Mouse (Mus musculus): ENCODE measurements at regions not wholly inside any gene's neighbourhood (a gene's known extent, or its start where the extent isn't known, plus 50 kb on each side); places are given as distances from the start of the nearest gene placed in this dataset.

- no peak overlapping the region for H3K9ac ChIP-seq (ENCODE audit: insufficient read depth, low read depth)
- DNase-seq (ENCODE audit: extremely low read depth): no peak
- no peaks in the 10 kb centered on the region for H3K9me3 ChIP-seq (replicated peaks; ENCODE audit: low read length)
- dilution Hi-C loops (cut with MboI; ENCODE audit: extremely low pct_ligation_motif_present, extremely low pct_unique_long_range_greater_than_20kb, low sequenced_read_pairs) (no loop called here), in situ Hi-C loops (cut with MboI; ENCODE audit: low pct_ligation_motif_present, low pct_unique_long_range_greater_than_20kb, low sequenced_read_pairs) (no loop called here)
- no peaks in the 10 kb centered on the region for H3K4me1 ChIP-seq (ENCODE audit: control insufficient read depth in 1 of 2, insufficient read depth in 2 of 2)
- no peak overlapping the region for H3K4me2 ChIP-seq (ENCODE audit: insufficient read depth, low read depth, poor library complexity, severe bottlenecking)
- H3K79me2 ChIP-seq (replicated peaks; ENCODE audit: control insufficient read depth, extremely low read depth, insufficient read depth, poor library complexity, severe bottlenecking): no peaks in the 10 kb centered on the region
- TF ChIP-seq MEF2A (IDR thresholded peaks at IDR 0.05; ENCODE audit: borderline replicate concordance, low read depth, low read length) (no peak), ETS1 (conservative IDR thresholded peaks at IDR 0.05; ENCODE audit: low read depth, low read length) (no peak), RAD21 (IDR thresholded peaks at IDR 0.05; ENCODE audit: low read depth, low read length) (no peak), MYC (IDR thresholded peaks at IDR 0.05; ENCODE audit: low read depth, low read length) (no peak), TCF12 (IDR thresholded peaks at IDR 0.05; ENCODE audit: low read depth, low read length) (no peak), POLR2A (IDR thresholded peaks at IDR 0.05; ENCODE audit: low read depth, low read length) (no peak), ZNF384 (IDR thresholded peaks at IDR 0.05; ENCODE audit: low read depth, low read length) (no peak), E2F4 (IDR thresholded peaks at IDR 0.05; ENCODE audit: insufficient replicate concordance, low read depth, low read length) (no peak), RCOR1 (conservative IDR thresholded peaks at IDR 0.05; ENCODE audit: low read depth, low read length) (no peak), ELF1 (IDR thresholded peaks at IDR 0.05; ENCODE audit: low read depth, low read length) (no peak), MXI1 (IDR thresholded peaks at IDR 0.05; ENCODE audit: low read depth, low read length) (no peak), ZKSCAN1 (IDR thresholded peaks at IDR 0.05; ENCODE audit: borderline replicate concordance, low read depth, low read length) (no peak), NELFE (IDR thresholded peaks at IDR 0.05; ENCODE audit: low read depth, low read length) (no peak), MAZ (IDR thresholded peaks at IDR 0.05; ENCODE audit: low read depth, low read length) (no peak), POLR2AphosphoS2 (IDR thresholded peaks at IDR 0.05; ENCODE audit: low read depth, low read length) (no peak)
- no peaks in the 10 kb centered on the region for H3K36me3 ChIP-seq (replicated peaks in 1 of 2; ENCODE audit: control insufficient read depth in 1 of 2, insufficient read depth in 1 of 2, low read length in 1 of 2)
- H3K4me3 ChIP-seq (replicated peaks in 1 of 3; ENCODE audit: low read depth in 2 of 3, low read length in 2 of 3, poor library complexity in 1 of 3): no peak overlapping the region
- no peaks in the 10 kb centered on the region for H3K27me3 ChIP-seq (replicated peaks)
- H3K27ac ChIP-seq (ENCODE audit: insufficient read depth, low read depth): no peak overlapping the region
These were observed 704.4 kb downstream of the Kcna4 start for GRCm38 (mm10) chr2:107994831-107995230.

DNA sequence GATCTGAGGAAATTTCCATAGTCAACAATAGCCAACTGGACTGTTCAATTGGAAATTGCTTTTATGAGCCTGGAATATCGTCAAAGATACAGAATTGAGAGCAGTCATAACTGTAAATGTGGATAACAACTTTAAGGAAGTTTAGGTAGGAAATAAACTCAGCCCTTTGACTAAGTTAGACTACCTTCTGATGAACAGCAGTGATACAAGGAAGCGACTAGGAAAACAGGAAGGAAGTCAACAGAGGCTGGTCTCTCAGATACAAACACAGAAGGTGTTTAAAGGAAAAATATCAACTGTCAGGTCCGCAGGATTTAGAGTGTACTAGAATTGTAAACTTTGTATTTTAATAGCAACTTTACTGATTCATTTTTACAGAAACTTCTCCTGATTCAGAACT is 721.1 kb downstream of the Kcna4 start:
- in situ Hi-C loops (cut with MboI; ENCODE audit: low pct_ligation_motif_present, low pct_unique_long_range_greater_than_20kb, low sequenced_read_pairs): no loop called here
- no peak for TF ChIP-seq HCFC1 (IDR thresholded peaks at IDR 0.05; ENCODE audit: low read depth, low read length)
- TF ChIP-seq SMC3 (IDR thresholded peaks at IDR 0.05; ENCODE audit: low read depth, low read length): no peak
- TF ChIP-seq POLR2A (IDR thresholded peaks at IDR 0.05; ENCODE audit: low read depth, low read length): no peak
- TF ChIP-seq USF1 (IDR thresholded peaks at IDR 0.05; ENCODE audit: low read depth, low read length): no peak
- TF ChIP-seq ELF1 (IDR thresholded peaks at IDR 0.05; ENCODE audit: low read depth, low read length): no peak
- TF ChIP-seq TBP (conservative IDR thresholded peaks at IDR 0.05; ENCODE audit: low read depth, low read length): no peak
- TF ChIP-seq SIN3A (IDR thresholded peaks at IDR 0.05; ENCODE audit: low read length): no peak
- TF ChIP-seq ZKSCAN1 (IDR thresholded peaks at IDR 0.05; ENCODE audit: borderline replicate concordance, low read depth, low read length): no peak
- no peak for TF ChIP-seq ZC3H11A (IDR thresholded peaks at IDR 0.05; ENCODE audit: low read depth, low read length)
- TF ChIP-seq JUND (conservative IDR thresholded peaks at IDR 0.05; ENCODE audit: low read depth, low read length): no peak
- no peak overlapping the region for H3K9ac ChIP-seq (ENCODE audit: insufficient read depth, low read depth)
- dilution Hi-C loops (cut with MboI; ENCODE audit: extremely low pct_ligation_motif_present, extremely low pct_unique_long_range_greater_than_20kb, low sequenced_read_pairs): no loop called here
- DNase-seq (ENCODE audit: extremely low read depth): no peak
- H3K4me2 ChIP-seq (ENCODE audit: insufficient read depth, low read depth, poor library complexity, severe bottlenecking): no peak overlapping the region
- no peak overlapping the region for H3K4me3 ChIP-seq (replicated peaks in 1 of 3; ENCODE audit: low read depth in 2 of 3, low read length in 2 of 3, poor library complexity in 1 of 3)
- no peaks in the 10 kb centered on the region for H3K9me3 ChIP-seq (replicated peaks; ENCODE audit: low read length)
- no peaks in the 10 kb centered on the region for H3K27me3 ChIP-seq (replicated peaks)
- H3K4me1 ChIP-seq (ENCODE audit: control insufficient read depth in 1 of 2, insufficient read depth in 2 of 2): no peaks in the 10 kb centered on the region
- no peaks in the 10 kb centered on the region for H3K36me3 ChIP-seq (replicated peaks in 1 of 2; ENCODE audit: control insufficient read depth in 1 of 2, insufficient read depth in 1 of 2, low read length in 1 of 2)
- H3K27ac ChIP-seq (ENCODE audit: insufficient read depth, low read depth): no peak overlapping the region
- H3K79me2 ChIP-seq (replicated peaks; ENCODE audit: control insufficient read depth, extremely low read depth, insufficient read depth, poor library complexity, severe bottlenecking): no peaks in the 10 kb centered on the region

Data from CH12.LX (cell line).